Mouse (Mus musculus) cerebellum, adult 9-11 months (tissue): ENCODE data around the gene Hmga2.
"Not testable (repeated sequence)": the region's sequence is repeated elsewhere in the genome, so short reads cannot be mapped to it uniquely, and the experiment has no call there.

Source experiments
- DNase-seq: peaks from one replicate; pipeline ENCODE4 v3.0.0; 2022

Hmga2 gene

DNA sequence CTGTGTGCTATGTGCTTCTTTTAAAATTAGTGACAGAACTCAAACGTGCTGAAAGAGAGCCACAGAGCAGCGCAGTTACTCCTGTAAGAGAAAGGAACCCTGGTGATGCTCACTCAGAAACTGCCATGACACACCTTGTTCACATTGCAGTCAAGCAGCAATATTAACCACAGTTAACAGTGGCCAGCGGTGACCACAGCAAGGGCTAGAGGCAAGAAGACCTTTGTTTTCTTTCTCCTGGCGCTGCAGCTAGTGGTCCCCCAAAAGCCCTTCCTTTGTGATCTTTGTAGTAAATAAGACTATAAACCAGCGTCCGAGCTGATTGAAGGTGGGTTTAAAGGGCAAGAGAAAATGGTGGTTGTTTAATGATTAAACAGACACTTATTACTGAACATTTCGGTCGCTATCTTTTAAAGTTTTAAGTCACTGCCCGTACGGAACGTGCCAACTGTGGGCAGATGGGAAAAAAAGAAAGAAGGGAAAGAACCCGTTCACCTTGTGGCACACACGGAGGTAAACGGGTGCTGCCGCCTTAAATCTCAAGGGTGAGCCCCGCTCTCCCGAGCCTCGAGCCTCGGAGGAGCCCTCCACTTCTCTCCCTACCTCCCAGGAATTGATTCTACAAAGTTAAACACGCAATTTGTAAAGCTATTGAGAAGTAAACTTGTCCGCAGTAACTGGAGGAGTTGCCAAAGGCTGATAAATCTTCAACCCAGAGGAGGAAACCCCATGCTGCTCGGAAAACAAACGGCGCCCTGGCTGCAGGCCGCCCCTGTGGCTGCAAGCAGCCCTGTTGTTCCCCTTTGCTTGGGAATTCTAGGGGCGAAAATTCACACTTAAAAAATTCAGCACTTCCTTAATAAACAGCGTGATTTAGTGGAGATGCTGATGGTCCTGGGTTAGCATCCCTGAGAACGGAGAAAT lies 85.1 kb downstream of the Hmga2 start:
- DNase-seq: no peak

DNA sequence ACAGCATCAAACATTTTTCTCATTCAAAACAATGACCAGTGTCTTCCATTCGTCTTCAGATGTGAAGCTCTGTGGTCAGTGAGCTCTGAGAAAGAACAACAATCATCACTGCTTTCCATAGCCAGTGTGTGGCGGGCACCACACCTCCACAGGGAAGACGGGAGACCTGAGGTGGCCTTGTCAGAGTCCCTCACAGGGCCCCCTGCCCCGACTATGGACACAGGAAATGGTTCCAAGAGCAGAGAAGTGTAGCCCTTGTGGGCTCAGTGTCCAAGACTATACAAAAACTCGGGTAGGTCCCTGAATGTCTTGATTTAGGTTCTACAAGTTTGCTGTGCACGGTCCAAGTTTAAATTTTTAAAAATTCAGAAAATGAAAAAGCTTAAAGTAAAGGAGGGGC lies 86.6 kb downstream of the Hmga2 start:
- DNase-seq: no peak

DNA sequence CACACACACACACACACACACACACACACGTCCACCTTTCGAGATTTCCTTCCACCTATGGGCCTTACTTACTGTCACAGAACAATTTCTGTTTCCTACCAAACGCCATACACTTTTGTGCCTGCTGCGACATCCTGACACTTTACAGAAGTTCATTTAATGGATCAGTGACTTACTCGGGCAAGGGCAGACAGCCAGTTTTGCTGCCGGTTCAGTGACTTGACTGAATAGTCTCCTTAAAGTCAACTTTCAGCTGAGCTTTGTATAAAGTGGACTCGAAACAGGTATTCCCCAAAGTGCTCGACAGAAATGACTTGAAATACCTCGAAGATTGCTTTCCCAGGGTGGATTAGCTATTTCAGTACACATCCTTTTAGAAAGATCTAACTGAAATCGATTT lies 87.3 kb downstream of the Hmga2 start:
- DNase-seq: no peak

DNA sequence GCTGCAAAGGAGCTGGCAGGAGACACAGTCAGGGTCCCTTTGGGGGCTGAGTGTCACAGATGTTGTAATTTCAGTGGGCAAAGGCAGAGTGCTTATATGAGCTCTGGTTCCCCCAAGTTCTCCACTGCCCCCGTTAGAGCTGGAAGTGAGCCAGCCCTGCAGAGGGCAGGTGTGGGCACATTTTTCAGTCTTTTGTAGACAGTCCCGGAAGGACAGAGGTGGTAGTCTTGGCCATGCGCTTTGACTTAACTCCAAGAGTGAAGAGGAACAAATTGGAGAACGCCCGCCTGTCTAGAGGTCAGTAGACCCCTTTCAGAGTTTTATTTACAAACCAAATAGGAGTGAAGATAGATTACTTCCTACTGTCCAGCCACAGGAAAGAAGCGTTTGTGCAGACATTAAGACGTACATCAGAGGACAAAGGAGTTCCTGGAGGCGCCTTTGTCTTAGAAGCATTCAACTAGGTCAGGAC lies 87.8 kb downstream of the Hmga2 start:
- DNase-seq: no peak

DNA sequence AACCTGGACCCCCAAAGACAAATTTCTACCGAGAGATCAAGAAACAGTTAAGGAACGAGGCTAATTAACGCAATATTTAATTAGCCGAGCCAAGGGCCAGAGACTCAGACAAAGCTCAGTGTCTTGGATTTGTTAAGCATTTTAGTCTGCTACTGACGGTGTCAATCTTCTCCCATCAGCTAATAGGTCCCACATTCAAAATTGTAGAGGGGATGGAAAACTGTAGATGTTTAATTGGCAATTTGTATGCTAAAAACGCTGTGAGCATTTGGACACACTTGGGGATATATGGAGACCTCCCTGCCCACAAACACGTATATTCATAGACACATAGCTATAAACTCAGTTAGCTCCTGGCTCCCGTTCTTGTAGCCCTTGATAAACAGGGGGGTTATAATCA lies 89.2 kb downstream of the Hmga2 start:
- no peak for DNase-seq

DNA sequence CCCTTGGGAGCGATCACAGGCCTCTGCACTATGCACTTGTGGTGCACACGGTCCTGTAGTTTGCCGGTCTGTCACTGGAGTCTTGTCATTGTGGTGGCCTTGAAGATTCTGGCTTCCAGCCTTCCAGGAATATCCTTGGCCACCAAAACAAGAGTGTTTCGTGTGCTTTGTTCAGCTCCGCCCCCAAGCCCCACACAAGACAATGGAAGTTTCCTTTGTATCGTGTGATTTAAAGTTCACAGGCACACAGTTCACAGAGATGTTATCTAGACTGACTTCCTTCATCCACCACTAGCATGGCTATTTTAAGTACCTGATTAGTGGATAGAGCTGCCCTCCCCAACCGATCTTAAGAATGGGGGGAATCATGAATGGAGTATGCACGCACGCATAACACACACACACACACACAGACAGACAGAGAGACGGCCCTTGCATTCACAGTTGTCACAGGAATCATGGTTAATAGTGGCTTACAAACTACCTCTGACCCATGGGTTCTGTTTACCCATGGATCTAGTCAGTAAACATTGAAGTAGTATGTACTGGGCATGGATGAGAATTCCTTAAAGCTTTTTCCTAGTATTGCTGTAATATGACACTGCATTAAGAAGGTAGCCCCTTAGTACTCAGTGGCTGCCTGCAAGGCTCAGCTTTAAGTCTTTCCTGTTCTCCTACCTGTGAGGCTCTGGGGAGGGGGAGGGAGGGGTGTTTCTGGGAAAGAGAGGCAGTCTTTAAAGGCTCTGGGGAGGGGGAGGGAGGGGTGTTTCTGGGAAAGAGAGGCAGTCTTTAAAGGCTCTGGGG lies 91.3 kb downstream of the Hmga2 start:
- no peak for DNase-seq

DNA sequence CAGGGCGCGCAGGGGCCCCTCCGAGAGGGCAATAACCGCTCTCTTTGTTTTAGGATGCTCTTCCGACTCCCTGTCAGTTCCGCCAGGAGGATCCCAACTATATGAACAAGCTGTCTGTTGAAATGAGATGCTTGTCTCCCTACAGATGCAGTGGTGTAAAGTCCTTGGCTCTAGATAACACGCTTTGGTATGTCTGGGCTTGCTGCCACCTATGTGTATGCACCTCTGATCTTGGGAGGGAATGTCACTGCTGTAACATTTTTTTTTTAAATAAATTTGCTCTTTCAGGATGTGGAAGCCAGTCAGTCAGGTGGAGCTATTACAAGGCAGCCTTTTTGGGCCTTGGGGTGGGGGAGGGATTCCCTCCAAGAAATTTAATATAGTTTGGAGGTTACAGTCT lies 92.2 kb downstream of the Hmga2 start:
- no peak for DNase-seq

DNA sequence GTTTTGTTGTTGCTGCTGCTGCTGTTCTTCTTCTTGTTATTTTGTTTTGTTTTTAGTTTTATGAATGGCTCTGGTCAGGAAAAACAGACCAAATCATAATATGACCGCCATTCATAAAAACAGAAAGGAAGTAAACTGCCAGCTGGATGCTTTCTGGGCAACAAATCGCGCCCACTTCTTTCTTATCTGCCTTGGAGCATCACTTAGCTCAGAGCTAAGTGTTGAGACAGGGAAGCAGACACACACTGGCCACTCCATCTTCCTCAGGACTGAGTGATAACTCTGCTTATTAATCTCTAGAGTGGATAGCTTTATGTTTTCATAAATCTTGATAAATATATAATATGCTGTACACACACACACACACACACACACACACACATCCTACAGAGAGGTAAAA lies 98.5 kb downstream of the Hmga2 start:
- DNase-seq: no peak

DNA sequence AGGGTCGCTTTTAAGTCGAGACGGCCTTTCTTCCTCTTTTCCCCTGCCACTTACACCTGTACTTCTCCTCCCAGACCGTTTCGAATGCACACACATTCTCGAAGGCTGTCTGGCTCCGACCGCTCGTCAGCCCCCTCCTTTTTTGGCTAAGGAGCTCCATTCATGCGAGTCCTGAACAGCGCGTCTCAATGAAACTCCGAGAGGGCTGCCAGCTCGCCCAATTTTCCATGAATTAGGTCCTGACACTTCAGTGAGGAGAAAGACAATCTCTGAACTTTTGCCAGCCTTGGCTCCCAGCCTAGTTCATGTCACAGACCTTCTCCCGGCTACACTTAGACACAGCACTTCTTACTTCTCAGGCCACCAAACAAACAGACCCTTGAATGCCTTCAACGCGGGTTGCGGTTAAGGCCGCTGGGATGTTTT lies 98.9 kb downstream of the Hmga2 start:
- peak; percentile 57 for DNase-seq

DNA sequence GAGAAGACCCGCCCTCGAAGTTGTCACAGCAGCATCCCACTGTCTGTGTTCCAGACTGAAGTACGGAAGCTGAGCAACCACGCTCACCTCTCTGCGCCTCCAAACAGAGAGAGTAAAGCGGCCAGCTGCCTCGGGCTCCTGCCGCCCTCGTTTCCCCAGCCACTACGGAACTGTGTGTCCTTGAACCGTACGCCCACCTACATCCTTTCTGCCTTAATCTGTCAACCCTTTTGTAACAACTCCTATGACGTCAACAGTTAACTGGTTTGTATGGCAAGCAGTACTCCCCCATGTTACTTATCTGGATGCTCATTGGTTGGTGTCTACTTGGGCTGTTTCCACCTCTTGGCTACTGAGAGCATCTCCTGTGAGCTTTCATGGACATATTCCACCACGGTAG lies 100.8 kb downstream of the Hmga2 start:
- no peak for DNase-seq

DNA sequence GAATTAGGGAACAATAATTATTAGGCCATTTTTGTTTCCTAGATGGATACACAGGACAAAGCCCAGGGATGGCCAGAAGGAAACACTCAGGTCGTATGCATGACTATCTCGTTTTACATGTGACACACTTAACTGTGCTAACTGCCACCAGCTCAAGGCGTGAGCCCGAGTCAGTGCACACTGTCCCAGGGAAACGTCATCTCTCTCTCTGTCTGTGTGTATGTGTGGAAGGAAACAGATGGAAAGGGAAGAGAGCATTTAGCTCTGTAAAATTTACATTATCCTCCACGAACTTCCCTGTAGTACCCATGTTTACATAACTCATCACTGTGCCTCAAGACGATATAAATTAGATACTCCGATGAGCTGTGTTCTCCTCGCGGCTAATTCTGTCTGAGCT lies 105.1 kb downstream of the Hmga2 start:
- no peak for DNase-seq

DNA sequence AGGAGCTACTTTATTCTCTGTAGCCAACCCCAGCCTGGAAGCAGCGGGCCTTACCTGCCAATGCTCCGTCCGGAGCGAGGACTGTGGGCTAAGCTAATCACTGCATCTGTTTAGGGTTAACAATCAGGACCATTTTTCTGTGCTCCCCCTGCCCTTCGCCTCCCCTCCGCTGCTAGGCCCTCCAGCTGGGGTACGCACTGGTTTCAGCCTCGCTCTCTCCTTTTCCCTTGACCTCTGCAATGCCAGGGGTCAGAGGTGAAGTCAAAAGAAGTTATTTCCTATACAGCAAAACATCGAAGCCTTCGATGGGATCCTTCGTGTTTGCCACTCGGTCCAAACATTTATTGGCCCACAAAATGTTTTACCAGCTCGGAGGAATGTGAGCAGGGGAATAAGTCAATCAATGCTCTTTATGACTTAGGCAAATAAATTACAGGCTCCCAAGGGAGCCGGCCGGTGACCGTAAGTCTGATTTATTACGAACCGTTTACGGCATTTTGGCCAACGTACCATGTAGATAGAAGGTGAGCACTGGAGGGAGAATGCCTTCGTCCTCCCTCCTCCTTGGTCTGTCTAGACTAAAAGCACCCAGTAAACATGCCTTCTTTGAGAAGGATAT lies 107.0 kb downstream of the Hmga2 start:
- DNase-seq: no peak

DNA sequence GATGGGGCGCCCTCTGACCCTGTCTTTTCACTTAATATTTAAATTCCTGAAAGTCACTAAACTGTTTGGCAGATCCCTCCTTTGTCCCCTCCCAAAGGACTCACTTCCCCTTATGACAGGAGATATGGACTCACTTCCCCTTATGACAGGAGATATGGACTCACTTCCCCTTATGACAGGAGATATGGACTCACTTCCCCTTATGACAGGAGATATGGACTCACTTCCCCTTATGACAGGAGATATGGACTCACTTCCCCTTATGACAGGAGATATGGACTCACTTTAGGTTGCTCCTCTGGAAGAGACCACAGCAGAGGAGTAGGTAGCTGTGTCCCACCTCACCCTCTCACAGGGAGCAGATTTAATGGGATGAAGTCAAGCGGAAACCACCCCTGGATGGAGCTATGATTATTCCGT lies 110.1 kb downstream of the Hmga2 start:
- not testable (repeated sequence) for DNase-seq

DNA sequence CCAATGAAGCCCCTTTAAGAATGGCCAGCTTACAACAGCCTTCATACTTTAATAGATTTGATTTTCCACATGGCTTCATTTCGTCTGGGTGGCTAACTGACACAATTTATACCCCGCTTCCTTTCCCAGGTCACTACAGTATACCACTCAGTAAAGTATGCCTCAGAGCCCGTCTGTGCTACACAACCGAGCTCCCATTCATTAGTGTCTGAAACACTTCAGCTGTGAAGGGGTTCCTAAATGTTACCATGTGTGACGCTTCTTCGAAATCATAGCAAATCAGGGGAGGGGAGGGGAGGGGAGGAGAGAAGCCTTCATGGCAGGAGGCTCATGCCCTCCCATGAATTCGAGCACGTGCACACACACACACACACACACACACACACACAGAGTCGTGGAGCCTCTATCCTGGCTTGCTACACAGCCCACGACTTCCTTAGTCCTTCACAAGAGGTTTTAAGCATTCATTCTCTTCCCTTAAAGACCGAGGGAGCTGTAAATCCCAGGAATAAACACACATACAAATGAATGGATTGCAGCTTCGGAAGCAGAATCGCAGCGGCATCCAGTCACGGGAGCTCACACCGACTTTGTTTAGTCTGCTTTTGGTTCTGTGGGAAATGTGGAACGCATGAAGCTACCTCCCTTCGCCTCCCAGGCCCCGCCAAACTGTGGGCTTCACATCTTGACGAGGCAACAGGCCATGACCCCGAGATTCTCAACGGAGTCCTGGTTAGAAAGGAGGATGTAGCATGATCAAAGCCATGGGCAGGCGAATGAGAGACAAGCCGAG lies 110.7 kb downstream of the Hmga2 start:
- no peak for DNase-seq

DNA sequence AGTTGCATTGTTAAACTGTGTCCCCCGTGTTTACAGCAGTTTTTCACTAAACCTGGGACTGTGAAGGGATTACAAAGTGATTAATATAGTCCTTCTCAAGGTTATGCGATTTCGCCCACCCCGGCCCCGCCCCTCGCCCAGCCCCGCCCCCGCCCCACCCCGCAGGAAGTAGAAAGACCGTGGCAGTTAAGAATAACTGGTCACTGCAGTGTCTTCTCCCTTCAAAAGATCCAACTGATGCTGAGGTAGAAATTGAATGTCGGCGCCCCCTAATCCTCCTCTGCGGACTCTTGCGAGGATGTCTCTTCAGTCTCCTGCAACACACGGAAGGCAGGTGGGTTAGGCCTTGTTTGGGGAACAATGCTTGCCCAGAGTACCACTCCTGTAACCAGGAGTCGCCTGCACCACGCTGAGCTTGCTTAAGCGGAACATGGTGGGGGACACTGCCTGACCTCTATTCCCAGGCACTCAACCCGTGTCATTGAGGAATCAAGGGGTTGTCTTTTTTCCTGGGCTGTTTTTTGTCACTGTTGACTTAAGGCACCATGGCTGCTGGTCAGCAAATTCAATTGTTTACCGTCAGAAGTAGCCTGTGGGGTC lies 112.2 kb downstream of the Hmga2 start:
- DNase-seq: no peak

DNA sequence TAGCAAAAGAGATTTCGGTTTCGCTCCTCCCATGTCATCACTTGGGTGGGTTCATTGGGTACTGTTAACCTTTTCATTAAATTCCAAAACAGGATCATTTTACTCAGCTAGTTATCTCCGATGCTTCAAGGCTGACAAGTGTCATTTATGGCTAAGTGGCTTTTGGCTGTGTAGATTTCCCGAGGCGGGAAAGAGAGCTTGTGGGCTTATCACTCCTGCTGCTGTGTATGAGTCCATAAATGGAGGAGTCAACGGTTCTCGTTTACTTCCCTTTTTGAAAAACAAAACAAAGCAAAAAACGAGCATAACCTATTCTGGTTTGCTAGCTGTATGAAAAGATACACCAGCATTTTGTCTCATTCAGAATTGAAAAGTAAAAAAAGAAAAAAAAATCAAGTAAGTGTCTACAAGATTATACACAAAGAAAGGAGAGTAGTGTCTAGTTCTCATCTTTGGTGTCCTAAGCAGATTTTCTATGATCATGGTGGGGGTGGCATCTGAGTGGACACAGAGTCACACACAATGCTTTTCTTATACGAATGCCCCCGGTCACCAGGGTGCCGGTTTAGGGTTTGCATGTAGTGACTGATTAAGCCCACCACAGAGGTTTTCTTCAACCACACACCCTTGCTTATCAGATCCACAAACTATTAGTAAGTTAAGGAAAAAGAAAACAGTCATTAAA lies 112.8 kb downstream of the Hmga2 start:
- DNase-seq: not testable (repeated sequence)

DNA sequence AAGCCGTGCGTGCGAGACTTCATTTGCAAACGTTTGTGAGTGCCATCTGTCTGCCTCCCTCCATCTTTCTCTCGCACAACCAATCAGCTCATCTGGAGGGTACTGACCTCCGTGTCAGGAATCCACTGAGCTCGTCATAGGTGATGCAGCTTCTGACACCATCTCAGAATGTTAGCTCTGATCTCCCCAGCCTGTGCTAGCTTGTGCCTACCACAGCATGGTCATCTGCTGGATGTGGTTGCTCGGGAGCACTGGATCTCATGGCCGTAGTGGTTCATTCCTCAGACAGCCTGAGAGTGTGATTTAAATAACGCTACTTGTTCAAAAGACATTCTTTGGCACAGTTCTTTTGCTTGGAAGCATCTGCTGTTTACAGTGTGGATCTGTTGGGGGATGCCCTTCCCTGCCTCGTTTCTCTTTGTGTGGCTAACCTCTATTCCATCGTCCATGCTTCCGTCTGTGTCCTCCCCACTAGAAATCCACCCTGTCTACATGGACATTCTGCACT lies 121.7 kb downstream of the Hmga2 start:
- no peak for DNase-seq

DNA sequence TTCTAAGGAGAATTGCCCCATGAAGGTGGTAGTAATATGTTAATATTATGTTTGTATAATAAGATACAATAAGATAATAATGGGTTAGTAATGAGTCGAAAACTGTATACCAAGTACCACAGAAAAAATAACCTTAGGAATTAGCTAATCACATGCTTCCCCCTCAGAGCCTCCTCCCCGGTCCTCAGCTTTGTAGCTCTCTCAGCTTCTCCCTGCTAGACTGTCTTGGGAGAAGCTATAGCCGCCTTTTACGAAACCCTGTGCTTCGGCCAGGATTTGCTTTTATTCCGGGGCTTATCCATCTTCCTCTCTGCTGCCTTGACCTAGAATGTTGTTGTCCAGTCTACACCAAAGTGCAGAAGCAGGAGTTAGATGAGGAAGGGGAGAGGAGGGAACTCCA lies 130.9 kb downstream of the Hmga2 start:
- no peak for DNase-seq

DNA sequence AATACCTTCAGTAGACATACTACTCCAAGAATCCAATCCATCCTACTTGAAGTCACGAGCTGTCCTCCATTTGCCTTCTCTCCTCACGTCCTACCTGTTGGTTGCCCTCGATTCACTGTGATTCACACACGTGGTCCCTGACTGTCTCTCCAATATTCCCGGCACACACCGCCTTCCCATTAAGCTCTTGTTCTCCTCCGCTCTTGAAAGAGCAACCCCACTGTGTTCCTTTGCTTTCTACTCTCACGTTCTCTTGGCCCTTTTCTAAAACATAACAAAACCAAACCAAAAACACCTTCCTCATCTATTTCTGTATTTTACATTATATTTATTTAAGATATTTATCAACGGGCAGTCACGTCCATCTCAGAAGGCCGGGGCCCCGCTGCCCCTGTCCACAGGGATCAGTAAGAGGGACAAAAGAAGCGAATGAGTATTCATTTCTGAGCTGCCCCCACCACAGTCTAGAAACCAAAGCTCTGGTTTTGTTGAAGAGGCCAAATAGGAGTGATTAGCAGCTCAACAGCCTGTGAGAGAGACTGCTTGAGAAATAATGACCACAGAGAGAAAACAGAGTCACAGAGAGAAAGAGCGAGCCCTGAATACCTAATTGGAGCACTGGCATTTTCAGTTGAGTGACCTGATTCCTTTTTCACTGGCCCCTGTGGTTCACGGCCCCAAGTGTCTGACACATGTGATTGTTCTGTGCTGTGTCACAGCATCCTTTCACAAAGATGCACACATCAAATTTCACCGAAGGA lies 131.5 kb downstream of the Hmga2 start:
- no peak for DNase-seq

DNA sequence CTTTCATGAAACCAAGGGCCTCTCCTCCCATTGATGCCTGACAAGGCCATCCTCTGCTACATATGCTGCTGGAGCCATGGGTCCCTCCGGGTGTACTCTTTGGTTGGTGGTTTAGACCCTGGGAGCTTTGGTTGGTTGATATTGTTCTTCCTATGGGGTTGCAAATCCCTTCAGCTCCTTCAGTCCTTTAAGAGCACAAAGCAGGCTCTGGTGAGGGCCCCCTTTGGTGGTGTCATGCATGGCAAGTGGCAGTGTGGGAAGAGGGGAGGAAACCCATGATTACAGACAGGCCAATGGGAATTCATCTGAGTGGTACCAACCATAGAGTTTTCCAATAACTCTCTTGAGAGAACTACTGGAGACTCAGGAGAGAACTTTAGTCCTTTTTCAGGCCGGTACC lies 136.4 kb downstream of the Hmga2 start:
- not testable (repeated sequence) for DNase-seq

DNA sequence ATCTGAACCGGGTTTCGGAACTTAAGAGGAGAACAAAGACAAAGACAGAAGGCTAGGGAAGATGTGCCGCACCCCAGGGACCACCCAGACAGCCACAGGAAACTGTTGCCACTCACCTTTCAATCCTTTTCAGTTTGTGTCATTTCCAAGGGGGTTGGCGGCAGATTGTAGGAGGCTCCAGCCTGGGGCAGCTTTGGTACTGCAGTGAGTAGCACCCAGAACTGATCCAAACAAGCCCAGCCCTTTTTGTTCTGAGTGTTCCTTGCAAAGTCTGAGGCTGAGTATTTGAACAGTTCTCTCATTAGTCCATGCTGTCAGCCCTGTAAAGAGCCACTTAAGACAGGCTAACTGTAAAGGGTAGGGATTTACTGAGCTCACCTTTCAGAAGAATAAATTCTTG lies 136.9 kb downstream of the Hmga2 start:
- DNase-seq: no peak
